Mouse (Mus musculus): Measurements from ENCODE around the gene Batf. TPM values are rescaled to one million over a fixed set of nuclear protein-coding genes. Genes with fewer than 3 reads are reported as not detected.
A peak's percentile ranks its signal among the peaks of the same experiment; 100 is the strongest.

The Batf gene
- polyA plus RNA-seq, 2 experiments: 3.6 to 3.7 TPM

- H3K4me3 ChIP-seq (ENCODE audit: insufficient read depth in 1 of 2, low read depth in 2 of 2, low read length in 2 of 2): no peak overlapping the region
- ATAC-seq (ENCODE audit: insufficient read depth): no peak
- no peak for DNase-seq (ENCODE audit: low read depth in 3 of 3, low spot score in 3 of 3)
- H3K27ac ChIP-seq: no peak overlapping the region
- no peaks in the 10 kb centered on the region for H3K9me3 ChIP-seq (ENCODE audit: control insufficient read depth, low read length)
- H3K36me3 ChIP-seq (replicated peaks; ENCODE audit: control insufficient read depth, insufficient read depth, low read depth): no peaks in the 10 kb centered on the region
- TF ChIP-seq CTCF (IDR thresholded peaks at IDR 0.05; ENCODE audit: low read depth) (no peak), EP300 (IDR thresholded peaks at IDR 0.05; ENCODE audit: low read depth) (no peak)
- no peak overlapping the region for H3K9ac ChIP-seq (replicated peaks)
- no peak overlapping the region for H3K4me2 ChIP-seq (ENCODE audit: low read depth)
- peaks cover 0 to 13% of the 10 kb centered on the region in 2 experiments; a peak in 2 of 4 replicates for H3K4me1 ChIP-seq (replicated peaks; ENCODE audit: control insufficient read depth in 2 of 2, insufficient read depth in 2 of 2, low read length in 1 of 2)
- WGBS (ENCODE audit: insufficient replicate concordance): 70% methylated on average over 7 of the region's 7 CpGs
- H3K27me3 ChIP-seq (ENCODE audit: control insufficient read depth, insufficient read depth, low read length): no peaks in the 10 kb centered on the region
Observed at GRCm38 (mm10) chr12:85700842-85701223, 14.4 kb downstream of the Batf start.

GRCm38 (mm10) chr12:85702166-85703055, 15.9 kb downstream of the Batf start:
- 61% methylated on average over 15 of the region's 15 CpGs for WGBS (ENCODE audit: insufficient replicate concordance)
- no peak overlapping the region for H3K27ac ChIP-seq
- peaks cover 0 to 15% of the 10 kb centered on the region in 2 experiments; a peak in 2 of 4 replicates for H3K4me1 ChIP-seq (replicated peaks; ENCODE audit: control insufficient read depth in 2 of 2, insufficient read depth in 2 of 2, low read length in 1 of 2)
- no peak overlapping the region for H3K9ac ChIP-seq (replicated peaks)
- DNase-seq (ENCODE audit: low read depth in 3 of 3, low spot score in 3 of 3) (no peak), ATAC-seq (ENCODE audit: insufficient read depth) (no peak)
- no peak overlapping the region for H3K4me2 ChIP-seq (ENCODE audit: low read depth)
- H3K36me3 ChIP-seq (replicated peaks; ENCODE audit: control insufficient read depth, insufficient read depth, low read depth): no peaks in the 10 kb centered on the region
- H3K4me3 ChIP-seq (ENCODE audit: insufficient read depth in 1 of 2, low read depth in 2 of 2, low read length in 2 of 2): no peak overlapping the region
- no peaks in the 10 kb centered on the region for H3K27me3 ChIP-seq (ENCODE audit: control insufficient read depth, insufficient read depth, low read length)
- TF ChIP-seq CTCF (IDR thresholded peaks at IDR 0.05; ENCODE audit: low read depth): no peak
- no peak for TF ChIP-seq EP300 (IDR thresholded peaks at IDR 0.05; ENCODE audit: low read depth)
- H3K9me3 ChIP-seq (ENCODE audit: control insufficient read depth, low read length): no peaks in the 10 kb centered on the region

GRCm38 (mm10) chr12:85703507-85703906, 17.0 kb downstream of the Batf start:
- no peak for ATAC-seq (ENCODE audit: insufficient read depth)
- DNase-seq (ENCODE audit: low read depth in 3 of 3, low spot score in 3 of 3): no peak
- 73% methylated on average over 3 of the region's 3 CpGs for WGBS (ENCODE audit: insufficient replicate concordance)

GRCm38 (mm10) chr12:85704566-85704965, 18.1 kb downstream of the Batf start:
- H3K27me3 ChIP-seq (ENCODE audit: control insufficient read depth, insufficient read depth, low read length): no peaks in the 10 kb centered on the region
- H3K27ac ChIP-seq: peak overlapping the region; percentile 55; the same call in 1 of the 2 replicates
- ATAC-seq (ENCODE audit: insufficient read depth) (no peak), DNase-seq (ENCODE audit: low read depth in 3 of 3, low spot score in 3 of 3) (no peak)
- no peak overlapping the region; the same call in 1 of the 2 replicates for H3K9ac ChIP-seq (replicated peaks)
- peaks cover 0 to 13% of the 10 kb centered on the region in 2 experiments; a peak in 2 of 4 replicates for H3K4me1 ChIP-seq (replicated peaks; ENCODE audit: control insufficient read depth in 2 of 2, insufficient read depth in 2 of 2, low read length in 1 of 2)
- no peak for TF ChIP-seq EP300 (IDR thresholded peaks at IDR 0.05; ENCODE audit: low read depth)
- TF ChIP-seq CTCF (IDR thresholded peaks at IDR 0.05; ENCODE audit: low read depth): 0 out of 2 replicates have a peak, but pooled peaks have one; percentile 8
- no peaks in the 10 kb centered on the region for H3K9me3 ChIP-seq (ENCODE audit: control insufficient read depth, low read length)
- WGBS (ENCODE audit: insufficient replicate concordance): 32% methylated on average over 7 of the region's 7 CpGs
- peak overlapping the region; percentile 76 for H3K4me2 ChIP-seq (ENCODE audit: low read depth)
- no peaks in the 10 kb centered on the region for H3K36me3 ChIP-seq (replicated peaks; ENCODE audit: control insufficient read depth, insufficient read depth, low read depth)
- no peak overlapping the region for H3K4me3 ChIP-seq (ENCODE audit: insufficient read depth in 1 of 2, low read depth in 2 of 2, low read length in 2 of 2)

More at GRCm38 (mm10) chr12:85703507-85703906, 17.0 kb downstream of the Batf start:
- H3K36me3 ChIP-seq (replicated peaks; ENCODE audit: control insufficient read depth, insufficient read depth, low read depth): no peaks in the 10 kb centered on the region
- H3K27me3 ChIP-seq (ENCODE audit: control insufficient read depth, insufficient read depth, low read length): no peaks in the 10 kb centered on the region
- H3K27ac ChIP-seq: no peak overlapping the region
- peaks cover 0 to 14% of the 10 kb centered on the region in 2 experiments; a peak in 2 of 4 replicates for H3K4me1 ChIP-seq (replicated peaks; ENCODE audit: control insufficient read depth in 2 of 2, insufficient read depth in 2 of 2, low read length in 1 of 2)
- no peaks in the 10 kb centered on the region for H3K9me3 ChIP-seq (ENCODE audit: control insufficient read depth, low read length)
- no peak overlapping the region for H3K9ac ChIP-seq (replicated peaks)
- no peak for TF ChIP-seq CTCF (IDR thresholded peaks at IDR 0.05; ENCODE audit: low read depth)
- H3K4me3 ChIP-seq (ENCODE audit: insufficient read depth in 1 of 2, low read depth in 2 of 2, low read length in 2 of 2): no peak overlapping the region
- no peak overlapping the region for H3K4me2 ChIP-seq (ENCODE audit: low read depth)

All from liver, embryonic 14.5 days (tissue).